Mouse (Mus musculus) kidney, embryonic 16.5 days (tissue): ENCODE results near the gene Gdf5. TPM values are rescaled to one million over a fixed set of nuclear protein-coding genes. Genes with fewer than 3 reads are reported as not detected.

ENCODE experiments used
- ATAC-seq: fragments of 200-750 bp; cut with Nextera tagmentation; 2 replicates; pipeline ENCODE4 v1.8.0; 2017; ENCODE audit warnings: moderate TSS enrichment; ENCODE audit not compliant: low FRiP score, low TSS enrichment
- H3K27ac ChIP-seq: fragments of 300-500 bp; sonication (generic); 2 replicates; pipeline ENCODE4 v1.5.1; 2014; ENCODE audit warnings: low read length
- H3K27me3 ChIP-seq: fragments of 300-500 bp; sonication (generic); 2 replicates; pipeline ENCODE4 v1.6.1; 2014; ENCODE audit warnings: low read length, control low read depth, mixed read lengths; ENCODE audit not compliant: insufficient read depth
- H3K36me3 ChIP-seq: fragments of 300-500 bp; sonication (generic); 2 replicates; pipeline ENCODE4 v1.6.1; 2014; ENCODE audit warnings: low read length, control low read depth, mixed read lengths; ENCODE audit not compliant: insufficient read depth
- H3K4me1 ChIP-seq: fragments of 300-500 bp; sonication (generic); 2 replicates; pipeline ENCODE4 v1.6.1; 2014; ENCODE audit warnings: low read length, control low read depth, mixed read lengths; ENCODE audit not compliant: insufficient read depth
- H3K4me2 ChIP-seq: fragments of 300-500 bp; sonication (generic); replicated peaks from 2 replicates; pipeline ENCODE4 v1.6.1; 2014; ENCODE audit warnings: low read depth, low read length
- H3K4me3 ChIP-seq: fragments of 300-500 bp; sonication (generic); 2 replicates; pipeline ENCODE4 v1.5.1; 2014; ENCODE audit warnings: mild to moderate bottlenecking, low read length
- H3K9ac ChIP-seq: fragments of 300-500 bp; sonication (generic); replicated peaks from 2 replicates; pipeline ENCODE4 v1.6.1; 2014; ENCODE audit warnings: low read length
- H3K9me3 ChIP-seq: fragments of 300-500 bp; sonication (generic); 2 replicates; pipeline ENCODE4 v1.6.1; 2016; ENCODE audit warnings: low read length, control low read depth
- WGBS: fragments of 180-500 bp; shearing (Covaris S2); extraction: QIAGEN DNeasy Blood & Tissue Kit; methylation state at CpG from one replicate; pipeline ENCODE4 v1.1.7; 2014; 5-methylcytosine and 5-hydroxymethylcytosine counted together
- polyA plus RNA-seq: library from polyadenylated mRNA; unstranded; fragments of >200 nt; fragmentation: Nextera tagmentation; extraction: Ambion mirVana; gene quantifications from 2 replicates; pipeline ENCODE4 v1.2.1, GENCODE M21; 2015

Gene Gdf5
- polyA plus RNA-seq, 1 experiment from 2014 or later: 1.3 TPM

- Histone ChIP-seq H3K4me2 (no peak overlapping the region), H3K9me3 (no peaks in the 10 kb centered on the region), H3K27me3 (no peaks in the 10 kb centered on the region), H3K36me3 (peaks cover 37% of the 10 kb centered on the region), H3K4me1 (no peaks in the 10 kb centered on the region), H3K9ac (no peak overlapping the region), H3K4me3 (no peak overlapping the region), H3K27ac (no peak overlapping the region)
- ATAC-seq: no peak
- WGBS: 90% methylated on average over 6 of the region's 6 CpGs
Measured at GRCm38 (mm10) chr2:155914684-155915083, 30.5 kb downstream of the Gdf5 start.

- H3K27ac ChIP-seq: no peak overlapping the region
- H3K27me3 ChIP-seq: no peaks in the 10 kb centered on the region
- no peaks in the 10 kb centered on the region for H3K9me3 ChIP-seq
- H3K4me3 ChIP-seq: no peak overlapping the region
- H3K4me1 ChIP-seq: no peaks in the 10 kb centered on the region
- no peak for ATAC-seq
- no peak overlapping the region for H3K9ac ChIP-seq
- WGBS: 92% methylated on average over 6 of the region's 6 CpGs
- H3K4me2 ChIP-seq: no peak overlapping the region
- peaks cover 15% of the 10 kb centered on the region for H3K36me3 ChIP-seq
Measured at GRCm38 (mm10) chr2:155903632-155904008, 41.5 kb downstream of the Gdf5 start.

DNA sequence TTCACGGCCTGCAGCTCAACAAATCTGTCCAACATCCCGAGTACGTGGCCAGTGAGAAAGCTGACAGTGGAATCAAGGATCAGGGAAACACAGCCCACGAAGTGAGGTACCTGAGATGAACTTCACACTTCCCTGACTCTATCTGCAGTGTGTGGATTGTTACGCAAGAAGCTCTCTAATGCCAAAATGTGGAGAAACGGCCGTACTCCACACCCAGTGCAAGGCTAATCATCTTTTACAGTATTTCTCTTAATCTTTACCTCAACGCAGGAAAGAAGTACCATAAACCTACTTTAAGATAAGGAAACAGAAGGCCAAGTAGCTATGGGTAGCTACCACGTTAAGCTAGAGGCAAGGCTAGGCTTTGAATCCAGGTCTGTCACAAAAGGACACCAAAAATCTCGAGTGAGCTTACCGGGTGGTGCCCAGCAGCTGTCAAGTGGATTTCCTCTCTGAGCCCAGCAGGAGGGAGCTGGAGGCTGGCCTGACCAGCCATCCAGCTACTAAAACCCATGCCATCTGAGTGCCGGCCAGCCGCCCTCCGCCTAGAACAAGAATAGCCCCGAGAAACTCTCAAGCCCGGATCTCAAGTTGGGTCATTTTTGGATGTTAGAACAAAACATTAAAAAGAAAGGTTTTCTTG is 42.1 kb downstream of the Gdf5 start:
- H3K9me3 ChIP-seq: no peaks in the 10 kb centered on the region
- H3K9ac ChIP-seq: no peak overlapping the region
- H3K4me3 ChIP-seq: no peak overlapping the region
- peaks cover 18% of the 10 kb centered on the region for H3K36me3 ChIP-seq
- H3K27me3 ChIP-seq: no peaks in the 10 kb centered on the region
- no peak for ATAC-seq
- 77% methylated on average over 16 of the region's 16 CpGs for WGBS
- H3K4me2 ChIP-seq: no peak overlapping the region
- no peak overlapping the region for H3K27ac ChIP-seq
- no peaks in the 10 kb centered on the region for H3K4me1 ChIP-seq

DNA sequence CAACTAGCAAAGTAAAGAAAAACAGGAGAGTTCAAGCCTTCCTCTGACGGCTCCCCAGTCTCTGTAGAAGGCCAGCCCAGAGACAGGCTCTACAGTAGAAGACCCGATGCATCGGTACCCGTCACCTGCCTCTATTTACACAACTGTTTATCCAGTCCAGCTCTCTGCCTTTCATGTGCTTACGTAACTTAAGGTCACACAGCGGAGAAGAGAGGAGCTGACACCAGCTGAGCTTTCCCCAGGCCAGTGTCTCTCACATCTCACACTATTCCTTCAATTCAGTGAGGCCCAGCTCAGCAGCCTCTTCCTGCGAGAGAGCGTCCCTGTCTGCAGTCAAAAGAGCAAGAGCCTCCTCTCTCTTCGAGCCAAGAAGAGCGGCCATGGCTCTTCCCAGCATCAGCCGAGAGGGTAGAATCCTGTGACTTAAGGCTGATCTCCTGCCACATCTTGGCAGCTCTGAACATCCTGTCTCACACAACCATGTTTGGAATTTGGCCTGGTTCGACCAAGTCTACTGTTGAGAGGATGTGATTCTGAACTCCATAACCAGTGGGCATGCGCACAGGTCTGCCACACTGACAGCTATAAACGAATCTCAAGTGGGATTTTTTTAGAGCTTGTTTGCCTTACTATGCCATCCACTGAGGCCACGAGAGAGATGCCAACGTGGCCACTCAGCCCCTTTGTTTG is 50.0 kb downstream of the Gdf5 start:
- peaks cover 25% of the 10 kb centered on the region for H3K36me3 ChIP-seq
- H3K4me3 ChIP-seq: no peak overlapping the region
- no peaks in the 10 kb centered on the region for H3K9me3 ChIP-seq
- H3K4me1 ChIP-seq: peaks cover 7% of the 10 kb centered on the region; the same call in 1 of the 2 replicates
- H3K27me3 ChIP-seq: no peaks in the 10 kb centered on the region
- no peak for ATAC-seq
- no peak overlapping the region for H3K9ac ChIP-seq
- H3K27ac ChIP-seq: no peak overlapping the region
- WGBS: 61% methylated on average over 16 of the region's 16 CpGs
- no peak overlapping the region for H3K4me2 ChIP-seq

- Histone ChIP-seq H3K9ac (no peak overlapping the region), H3K4me3 (no peak overlapping the region), H3K9me3 (no peaks in the 10 kb centered on the region), H3K36me3 (peaks cover 25% of the 10 kb centered on the region), H3K27me3 (no peaks in the 10 kb centered on the region), H3K4me2 (no peak overlapping the region), H3K4me1 (peaks cover 7% of the 10 kb centered on the region; the same call in 1 of the 2 replicates), H3K27ac (no peak overlapping the region)
- 51% methylated on average over 13 of the region's 13 CpGs for WGBS
- ATAC-seq: no peak
Measured at GRCm38 (mm10) chr2:155894307-155895045, 50.7 kb downstream of the Gdf5 start.

Other genes with a start within 250 kb of the Gdf5 start
- gene Edem2, start 215.9 kb downstream of the Gdf5 start, polyA plus RNA-seq: 43.2 and 44.8 TPM in 2 replicates
- not detected in 2 replicates for gene Gm17581, start 209.5 kb downstream of the Gdf5 start, polyA plus RNA-seq
- 13.0 and 13.1 TPM in 2 replicates for gene Procr, start 194.2 kb downstream of the Gdf5 start, polyA plus RNA-seq
- gene Mmp24, start 170.0 kb downstream of the Gdf5 start, polyA plus RNA-seq: 0.07 and 0.09 TPM in 2 replicates
- 18.9 and 20.0 TPM in 2 replicates for gene BC029722, start 125.9 kb downstream of the Gdf5 start, polyA plus RNA-seq
- 216 and 233 TPM in 2 replicates for gene Eif6, start 118.4 kb downstream of the Gdf5 start, polyA plus RNA-seq
- gene Fam83c, start 110.5 kb downstream of the Gdf5 start, polyA plus RNA-seq: 0.18 and 0.21 TPM in 2 replicates
- gene Uqcc1, start 15.1 kb downstream of the Gdf5 start, polyA plus RNA-seq: 84.1 and 94.3 TPM in 2 replicates
- not detected in 2 replicates for gene Gm15557, start 4.6 kb downstream of the Gdf5 start, polyA plus RNA-seq
- 18.1 and 19.8 TPM in 2 replicates for gene Cep250, start 11.1 kb upstream of the Gdf5 start, polyA plus RNA-seq
- gene 6430550D23Rik, start 62.6 kb upstream of the Gdf5 start, polyA plus RNA-seq: 1.4 and 2.2 TPM in 2 replicates
- gene Ergic3, start 62.7 kb upstream of the Gdf5 start, polyA plus RNA-seq: 288 and 302 TPM in 2 replicates
- 0.15 and 0.37 TPM in 2 replicates for gene Fer1l4, start 107.6 kb upstream of the Gdf5 start, polyA plus RNA-seq
- 2.8 and 3.3 TPM in 2 replicates for gene Spag4, start 119.8 kb upstream of the Gdf5 start, polyA plus RNA-seq
- gene Cpne1, start 166.6 kb upstream of the Gdf5 start, polyA plus RNA-seq: 70.6 and 75.8 TPM in 2 replicates
- 27.7 and 29.3 TPM in 2 replicates for gene Rbm12, start 166.6 kb upstream of the Gdf5 start, polyA plus RNA-seq
- 22.0 and 26.5 TPM in 2 replicates for gene Gm28036, start 181.7 kb upstream of the Gdf5 start, polyA plus RNA-seq
- gene Romo1, start 198.7 kb upstream of the Gdf5 start, polyA plus RNA-seq: 361 and 371 TPM in 2 replicates
- gene Nfs1, start 198.8 kb upstream of the Gdf5 start, polyA plus RNA-seq: 56.1 and 60.1 TPM in 2 replicates
- gene Rbm39, start 234.9 kb upstream of the Gdf5 start, polyA plus RNA-seq: 569 and 661 TPM in 2 replicates